Mouse (Mus musculus) urinary bladder, postnatal 25 days (tissue): ENCODE data around the gene Chst12.
"Not testable (repeated sequence)": the region's sequence is repeated elsewhere in the genome, so short reads cannot be mapped to it uniquely, and the experiment has no call there.

Experiments used
- DNase-seq: peaks from one replicate; pipeline ENCODE4 v3.0.0; 2022; ENCODE audit warnings: low spot score

The Chst12 gene

DNA sequence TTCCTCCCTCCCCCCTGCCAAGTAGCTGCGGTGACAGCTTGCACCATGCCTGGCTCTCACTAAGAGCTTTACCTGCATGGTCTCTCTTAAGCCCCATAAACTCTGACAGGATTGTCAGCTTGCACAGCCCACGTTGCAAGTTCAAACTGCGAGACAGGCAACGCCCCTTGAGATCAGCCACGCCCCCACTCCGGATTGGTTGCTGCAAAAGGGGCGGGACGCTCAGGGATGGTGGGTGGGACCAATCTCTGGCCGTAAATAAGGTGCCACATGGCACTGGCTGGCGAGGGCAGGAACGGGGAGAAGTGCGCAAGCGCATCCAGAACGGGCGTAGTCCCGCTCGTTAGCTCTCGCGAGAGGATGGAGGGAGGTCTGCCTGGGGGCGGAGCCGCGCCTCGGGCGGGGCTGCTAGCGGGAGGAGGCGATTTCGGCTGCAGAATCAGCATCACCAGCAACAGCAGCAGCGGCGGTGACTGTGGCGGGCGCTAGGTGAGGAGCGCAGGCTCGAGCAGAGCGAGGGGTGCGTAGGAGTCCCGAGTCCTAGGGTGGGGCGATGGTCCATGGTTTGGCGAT, at the start of gene Chst12:
Gene Chst12, plus strand, starts transcription at position 343 of the 573 bp plus-strand sequence.
- peak; percentile 98 for DNase-seq

DNA sequence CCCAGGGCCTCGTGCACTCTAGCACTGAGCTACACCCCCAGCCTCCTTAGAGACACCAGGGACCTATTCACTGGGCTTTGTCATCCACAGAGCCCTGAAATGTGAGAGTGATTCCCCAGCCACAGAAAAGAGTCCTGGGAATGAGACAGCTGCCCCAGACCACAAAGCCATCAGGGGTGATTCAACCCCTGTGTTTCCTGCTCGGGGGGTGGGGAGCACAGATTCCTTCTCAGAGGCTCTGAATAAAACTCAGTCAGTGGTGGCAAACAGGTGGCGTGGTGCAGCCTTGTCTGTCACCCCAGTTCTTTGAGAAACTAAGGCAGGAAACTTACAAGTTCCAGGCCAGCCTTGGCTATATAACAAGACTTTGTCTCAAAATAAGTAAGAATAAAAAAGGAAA, 43.9 kb upstream of the Chst12 start:
- DNase-seq = no peak

DNA sequence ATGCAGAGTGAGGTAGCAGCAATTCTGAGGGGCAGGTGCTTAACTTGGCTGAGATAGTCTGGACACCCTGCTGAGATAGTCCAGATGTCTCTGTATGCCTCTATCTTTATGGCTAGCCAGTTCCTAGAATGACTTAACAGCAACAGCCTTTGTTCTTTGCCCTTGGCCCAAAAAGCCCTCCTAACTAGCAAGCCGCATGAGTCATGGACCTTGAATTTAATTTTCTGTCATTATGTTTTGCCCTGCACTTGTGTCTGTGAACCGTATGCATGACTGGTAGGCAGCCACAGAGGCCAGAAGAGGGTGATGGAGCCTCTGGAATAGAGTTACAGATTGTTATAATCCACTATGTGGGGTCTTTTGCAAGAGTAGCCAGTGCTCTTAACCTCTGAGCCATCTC, 42.2 kb upstream of the Chst12 start:
- not testable (repeated sequence) for DNase-seq

DNA sequence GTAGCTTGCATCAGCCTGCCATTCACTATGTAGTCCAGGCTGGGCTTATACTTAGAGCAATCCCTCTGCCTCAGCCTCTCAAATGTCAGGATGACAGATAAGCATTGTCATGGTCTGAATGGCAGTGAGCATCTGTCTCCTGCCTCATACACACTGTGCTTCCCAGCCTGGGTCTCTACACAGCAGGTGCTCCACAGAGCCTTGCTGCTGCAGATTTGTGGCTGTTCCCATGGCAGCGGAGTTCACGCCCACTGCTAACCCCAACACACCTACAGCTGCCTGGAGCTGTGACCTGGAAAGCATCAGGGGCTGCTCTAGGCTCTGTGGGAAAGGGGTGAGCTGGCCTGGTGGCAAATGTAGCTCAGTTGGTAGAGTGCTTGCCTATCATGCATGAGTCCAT, 40.4 kb upstream of the Chst12 start:
- no peak for DNase-seq

DNA sequence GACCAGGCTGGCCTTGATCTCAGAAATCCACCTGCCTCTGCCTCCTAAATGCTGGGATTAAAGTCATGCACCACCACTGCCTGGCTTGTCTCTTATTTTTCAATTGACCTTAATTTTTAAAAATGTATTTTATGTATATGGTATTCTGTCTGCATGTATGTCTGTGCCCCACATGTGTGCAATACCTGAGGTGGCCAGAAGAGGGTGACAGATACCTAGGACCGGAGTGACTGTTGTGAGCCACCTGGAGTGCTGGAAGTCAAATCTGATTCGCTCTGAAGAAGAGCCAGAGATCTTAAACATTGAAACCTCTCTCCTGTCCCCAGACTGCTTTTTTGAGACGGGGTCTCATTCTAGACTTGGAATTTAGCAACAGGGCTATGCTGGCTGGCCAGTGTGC, 33.0 kb upstream of the Chst12 start:
- no peak for DNase-seq

DNA sequence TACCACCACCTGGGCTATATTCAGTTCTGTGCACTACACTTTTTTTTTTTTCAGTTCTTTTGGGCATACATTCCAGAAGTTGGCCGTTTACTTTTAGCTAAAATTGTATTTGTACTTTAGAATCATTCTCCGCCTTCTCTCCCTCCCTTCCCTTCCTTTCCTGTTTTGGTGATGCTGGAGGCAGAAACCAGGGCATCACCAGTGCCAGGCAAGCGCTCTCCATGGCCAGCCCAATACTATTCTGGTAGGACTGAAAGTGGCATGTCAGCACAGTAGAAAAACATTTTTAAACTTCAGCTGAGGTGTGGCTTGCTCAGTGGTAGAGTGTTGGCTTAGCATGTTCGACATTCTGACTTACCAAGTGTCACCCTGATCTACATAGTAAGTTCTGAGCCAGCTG, 23.9 kb upstream of the Chst12 start:
- no peak for DNase-seq

DNA sequence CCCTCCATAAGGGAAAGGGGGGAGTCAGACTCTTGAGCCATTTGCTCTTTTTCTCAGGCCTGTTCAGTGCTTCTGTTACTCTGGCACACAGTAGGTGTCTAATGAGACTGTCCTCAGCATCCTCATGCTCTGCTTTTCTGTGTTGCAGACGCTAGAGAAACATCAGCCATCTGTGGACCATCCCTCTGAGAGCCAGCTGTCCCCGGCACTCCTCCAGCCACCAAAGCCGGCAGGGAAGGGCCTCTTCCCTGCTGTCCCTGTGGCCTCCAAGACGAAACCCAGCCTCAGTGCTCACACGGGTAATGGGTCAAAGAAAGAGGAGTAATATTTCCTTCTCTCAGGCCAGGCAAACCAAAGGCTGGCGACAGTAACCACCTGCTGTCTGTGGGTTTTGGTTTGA, 14.2 kb upstream of the Chst12 start:
- no peak for DNase-seq

DNA sequence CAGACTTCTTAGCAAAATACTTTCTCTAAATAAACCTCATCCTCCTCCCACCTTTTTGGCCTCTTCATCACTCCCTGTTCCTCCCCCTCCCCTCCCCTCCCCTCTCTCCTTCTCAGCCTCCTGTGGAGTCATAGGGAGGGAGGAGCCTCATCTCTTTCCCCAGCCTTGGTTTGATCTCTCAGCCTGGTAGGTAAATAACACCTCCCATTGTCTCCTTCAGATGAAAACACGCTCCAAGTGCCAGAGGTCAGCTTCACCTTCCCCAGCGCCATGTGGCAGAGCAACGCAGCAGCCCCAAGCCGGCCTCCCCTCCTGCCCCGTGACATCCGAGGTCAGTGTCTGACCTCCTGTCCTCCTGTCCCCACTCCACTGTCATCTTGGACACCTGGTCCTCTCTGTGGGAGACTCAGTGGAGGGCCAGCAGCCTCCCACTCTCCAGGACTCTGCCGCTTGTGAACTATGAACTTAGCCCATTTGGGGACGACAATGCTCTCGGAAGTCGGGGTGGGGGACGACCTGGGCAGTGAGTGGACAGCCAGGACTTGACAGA, 12.6 kb upstream of the Chst12 start:
- no peak for DNase-seq

DNA sequence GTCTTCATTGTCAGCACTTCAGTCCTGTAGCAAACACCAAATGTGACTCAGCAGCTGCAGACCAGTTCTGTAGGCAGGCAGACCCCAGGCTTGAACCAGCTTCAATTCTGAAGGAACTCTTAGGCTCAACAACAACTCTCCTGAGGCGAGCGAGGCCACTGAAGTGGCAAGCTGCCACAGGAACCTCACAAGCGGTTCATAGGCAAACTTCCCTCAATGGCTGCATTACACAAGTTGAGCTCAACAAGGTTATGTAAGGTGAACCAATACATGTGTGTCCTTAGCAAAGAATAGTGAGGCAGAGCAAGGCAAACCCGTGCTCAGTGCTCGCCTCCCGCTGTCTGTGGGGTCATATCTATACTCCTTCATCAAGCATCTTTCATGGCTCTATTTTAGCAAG, 7.2 kb upstream of the Chst12 start:
- no peak for DNase-seq

DNA sequence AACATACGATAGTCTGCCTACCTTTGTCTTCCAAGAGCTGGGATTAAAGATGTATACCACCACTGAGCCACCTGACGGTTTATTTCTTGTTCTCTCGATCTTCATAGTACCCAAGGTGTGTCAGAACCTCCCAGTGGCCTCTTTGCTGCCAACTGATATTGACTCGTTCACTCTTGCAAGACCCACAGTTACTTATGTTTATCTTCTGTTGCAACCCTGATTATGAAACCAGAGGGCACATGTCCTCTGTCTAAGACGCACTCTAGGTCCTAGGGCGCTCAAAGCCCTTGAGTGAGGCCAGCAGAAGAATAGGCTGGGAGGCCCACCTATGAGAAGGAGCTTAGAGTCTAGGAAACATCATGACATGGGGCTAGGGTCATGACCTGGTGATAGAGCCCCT, 4.6 kb upstream of the Chst12 start:
- no peak for DNase-seq

DNA sequence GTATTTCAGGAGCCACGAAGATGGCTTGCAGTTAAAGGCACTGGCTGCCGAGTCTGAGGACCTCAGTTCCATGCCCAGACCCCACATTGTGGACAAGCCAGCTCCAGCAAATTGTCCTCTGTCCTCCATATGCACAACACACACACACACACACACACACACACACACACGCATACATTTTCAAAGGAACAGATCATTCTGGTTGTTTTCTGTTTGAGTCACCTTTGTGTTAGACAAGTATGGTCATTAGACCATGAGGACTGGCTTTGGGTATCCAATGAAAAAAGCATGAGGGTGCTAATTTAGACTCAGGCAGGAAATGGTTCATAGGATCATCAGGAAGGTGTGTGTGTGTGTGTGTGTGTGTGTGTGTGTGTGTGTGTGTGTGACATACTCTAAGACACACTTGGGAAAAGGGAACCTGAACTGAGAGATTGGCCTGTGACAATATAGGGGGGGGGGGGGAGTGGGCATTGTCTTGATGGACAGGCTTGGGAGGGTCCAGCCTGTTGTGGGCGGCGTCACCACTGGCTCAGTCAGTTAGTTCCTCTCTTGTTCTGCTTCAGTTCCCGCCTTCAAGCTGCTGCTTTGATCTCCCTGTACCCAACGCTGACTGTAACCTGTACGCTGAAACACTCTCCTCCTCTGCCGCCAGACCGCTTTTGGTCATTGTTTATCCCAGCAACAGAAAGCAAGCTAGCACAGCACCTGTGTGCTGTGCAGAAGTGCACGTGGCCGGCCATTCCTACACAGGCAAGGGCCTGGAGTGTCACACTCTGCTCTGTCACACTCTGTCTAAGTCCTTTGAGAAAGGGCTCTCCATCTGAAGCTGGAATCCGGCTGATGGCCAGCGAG, 3.1 kb upstream of the Chst12 start:
- no peak for DNase-seq

DNA sequence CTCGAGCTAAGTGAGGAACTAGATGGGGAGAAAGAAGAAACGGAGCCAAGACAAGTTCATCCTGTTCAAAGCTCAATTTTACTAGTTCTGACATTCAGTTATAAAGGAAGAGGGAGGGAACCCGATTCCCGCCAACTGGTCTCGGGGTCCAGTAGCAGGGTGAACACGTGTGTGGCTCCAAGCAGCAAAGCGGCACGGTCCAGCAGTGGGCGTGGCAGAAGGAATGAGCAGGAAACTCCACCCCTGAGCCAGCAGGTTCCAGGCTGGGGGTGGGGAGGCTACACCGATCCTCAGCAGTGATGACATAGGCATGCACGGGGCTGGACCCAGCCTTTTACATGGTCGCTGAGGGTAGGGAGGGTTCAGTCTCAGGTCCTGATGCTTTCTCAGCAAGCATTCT, 2.4 kb upstream of the Chst12 start:
- peak; percentile 62 for DNase-seq

DNA sequence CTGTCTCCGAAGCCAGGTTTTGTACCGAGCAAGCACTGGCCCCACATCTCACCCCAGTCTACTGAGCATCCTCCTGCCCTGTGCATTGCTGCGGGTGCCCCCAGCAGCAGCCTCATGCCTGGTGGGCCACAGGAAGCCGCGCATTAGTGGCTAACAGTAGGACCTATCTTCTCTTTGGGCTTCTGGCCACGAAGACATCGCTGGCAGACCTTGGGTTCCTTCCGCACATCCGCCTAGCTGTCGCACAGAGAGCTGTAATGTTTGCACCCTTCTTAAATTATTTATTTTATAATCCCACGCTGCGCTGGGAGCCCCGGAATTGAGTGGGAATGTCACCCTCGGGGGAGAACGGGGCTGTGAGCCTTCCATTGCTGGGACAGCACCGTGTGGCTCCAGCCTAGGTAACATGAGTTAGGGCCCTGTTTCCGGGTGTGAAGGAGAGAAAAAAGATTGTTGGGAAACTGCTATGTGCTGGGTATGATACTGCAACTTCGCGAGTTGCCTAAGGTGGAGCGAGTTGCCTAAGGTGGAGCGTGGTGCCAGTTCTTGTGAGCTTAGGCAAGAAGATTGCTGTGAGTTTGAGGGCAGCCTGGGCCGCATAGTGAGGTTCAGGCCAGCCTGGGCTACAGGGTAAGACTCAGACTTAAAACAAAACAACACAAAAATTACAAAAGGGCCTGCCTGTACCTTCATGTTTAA, 895 bp downstream of the Chst12 start:
- DNase-seq = no peak

DNA sequence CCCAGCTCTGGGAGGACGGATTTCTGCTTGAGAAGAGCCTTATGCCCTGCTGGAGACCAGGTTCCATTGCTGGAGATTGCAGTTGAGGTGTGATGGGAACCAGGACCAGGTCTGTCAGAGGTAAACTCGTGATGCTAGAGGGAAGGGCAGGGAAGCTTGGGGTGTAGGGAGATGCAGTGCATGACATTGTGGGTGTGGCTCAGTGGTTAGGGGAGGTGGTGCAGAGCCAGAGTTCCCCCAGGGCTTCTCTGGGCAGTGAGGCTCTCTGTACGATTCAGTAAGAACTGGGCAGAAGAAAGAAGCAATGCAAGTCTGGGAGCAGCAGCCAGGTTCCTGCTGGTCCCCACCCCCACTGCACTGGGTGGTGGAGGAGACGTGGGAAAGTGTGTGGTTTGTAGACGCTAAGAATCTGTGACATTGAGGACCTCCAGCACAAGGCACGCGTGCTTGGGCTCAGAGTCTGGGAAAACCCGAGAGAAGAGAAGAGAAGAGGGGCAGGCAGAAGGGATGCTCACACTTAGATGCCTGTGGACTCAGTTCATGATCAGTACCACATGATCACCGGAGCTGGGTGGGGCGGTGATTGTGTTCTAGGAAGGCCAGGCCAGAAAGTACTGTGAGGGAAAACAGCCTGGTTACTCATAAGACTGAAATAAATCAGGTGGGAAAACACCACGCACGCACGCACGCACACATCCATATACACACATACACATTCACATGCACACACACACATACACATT, 2.3 kb downstream of the Chst12 start:
- DNase-seq = no peak

DNA sequence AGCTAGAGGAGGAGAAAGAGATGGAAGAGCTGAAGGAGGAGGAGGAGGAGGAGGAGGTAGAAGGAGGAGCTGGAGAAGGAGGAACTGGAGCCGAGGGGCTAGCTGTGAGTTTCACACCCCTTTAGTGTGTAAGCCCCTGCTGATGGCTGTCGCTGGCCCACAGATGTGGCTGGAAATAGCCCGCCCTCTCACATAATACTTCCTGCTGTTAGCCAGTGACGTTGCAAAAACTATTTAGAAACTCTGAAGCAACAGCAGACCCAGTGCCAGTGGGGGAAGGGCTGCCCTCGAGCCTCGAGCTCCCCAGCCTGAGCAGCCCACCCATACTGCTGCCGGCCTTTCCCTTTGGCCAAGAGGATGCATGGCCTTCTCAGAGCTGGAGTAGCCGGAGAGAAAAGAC, 3.3 kb downstream of the Chst12 start:
- DNase-seq = no peak

DNA sequence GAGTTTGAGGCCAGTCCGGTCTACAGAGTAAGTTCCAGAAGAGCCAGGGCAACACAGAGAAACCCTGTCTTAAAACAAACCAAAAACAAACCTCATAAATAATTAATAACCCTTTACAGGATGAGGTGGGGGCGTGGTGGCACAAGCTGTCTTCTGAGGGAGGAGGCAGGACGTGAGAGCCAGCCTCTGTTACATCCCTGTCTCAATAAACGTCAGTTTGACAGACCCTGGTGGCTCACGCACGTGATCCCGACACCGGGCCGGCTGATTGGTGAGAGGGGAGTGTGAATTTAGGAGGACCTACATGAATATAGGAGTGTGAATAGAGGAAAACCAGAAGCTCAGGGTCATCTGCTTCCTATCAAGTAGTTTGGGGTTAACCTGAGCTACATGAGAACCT, 3.9 kb downstream of the Chst12 start:
- DNase-seq = no peak

DNA sequence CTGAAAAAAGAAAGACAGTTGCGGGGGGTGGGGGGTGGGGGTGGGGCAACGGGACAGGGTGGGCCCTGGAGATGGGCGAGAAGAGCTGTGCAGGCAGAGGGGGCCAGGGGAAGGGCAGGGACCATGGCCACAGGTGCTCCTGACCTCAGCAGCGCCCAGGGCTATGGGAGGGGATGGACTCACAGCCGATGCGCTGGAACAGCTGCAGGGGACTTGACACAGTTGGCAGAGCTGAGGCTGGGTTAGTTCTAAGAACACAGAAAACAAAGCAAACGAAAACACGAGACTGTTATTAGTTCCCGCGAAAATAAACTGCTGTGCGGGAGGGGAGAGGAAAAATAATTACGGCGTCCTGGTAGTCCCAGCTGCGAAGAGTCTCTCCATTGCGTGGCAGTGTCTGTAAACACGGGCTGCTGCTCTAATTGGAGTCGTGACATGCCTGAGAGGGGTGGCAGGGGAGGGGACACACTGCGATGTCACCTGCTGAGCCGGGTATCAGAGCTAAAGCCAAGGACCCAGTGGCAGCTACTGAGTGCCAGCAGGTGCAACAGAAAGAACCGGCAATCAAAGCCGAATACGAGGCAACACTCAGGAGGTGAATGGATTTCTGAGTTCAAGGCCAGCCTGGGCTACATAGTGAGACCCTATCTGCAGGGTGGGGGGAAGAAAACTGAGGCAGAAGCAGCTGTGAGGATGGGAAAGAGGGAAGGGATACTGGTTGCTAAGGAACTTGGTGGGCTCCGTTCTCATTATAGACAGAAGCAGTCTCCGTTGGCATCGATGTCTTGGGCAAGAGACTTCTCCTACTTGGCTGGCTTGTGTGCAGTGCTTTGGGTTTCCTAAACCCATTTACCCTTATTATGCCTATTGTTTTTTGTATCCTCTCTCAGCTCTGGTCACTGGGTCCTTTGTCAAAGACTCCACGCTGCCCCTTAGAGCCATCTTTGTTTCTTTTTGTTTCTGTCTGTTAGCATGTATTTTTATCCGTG, 5.0 kb downstream of the Chst12 start:
- DNase-seq = no peak

DNA sequence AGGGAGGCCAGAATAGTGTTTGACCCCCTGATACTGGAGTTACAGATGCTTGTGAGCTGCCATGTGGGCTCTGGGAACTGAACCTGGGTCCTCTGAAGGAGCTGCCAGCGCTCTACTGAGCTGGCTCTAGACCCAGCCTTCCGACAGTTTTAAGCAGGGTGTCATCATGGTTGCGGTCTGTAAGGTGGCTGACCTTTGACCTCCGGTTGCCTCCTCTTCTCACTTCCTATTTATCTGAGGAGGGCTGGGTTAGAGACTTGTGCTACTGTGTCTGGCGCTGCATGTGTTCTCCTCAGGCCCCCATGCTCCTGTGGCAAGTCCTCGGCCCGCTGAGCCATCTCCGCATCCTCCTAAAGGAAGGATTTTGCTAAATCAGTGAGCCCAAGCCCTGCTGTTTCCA, 8.6 kb downstream of the Chst12 start:
- no peak for DNase-seq

DNA sequence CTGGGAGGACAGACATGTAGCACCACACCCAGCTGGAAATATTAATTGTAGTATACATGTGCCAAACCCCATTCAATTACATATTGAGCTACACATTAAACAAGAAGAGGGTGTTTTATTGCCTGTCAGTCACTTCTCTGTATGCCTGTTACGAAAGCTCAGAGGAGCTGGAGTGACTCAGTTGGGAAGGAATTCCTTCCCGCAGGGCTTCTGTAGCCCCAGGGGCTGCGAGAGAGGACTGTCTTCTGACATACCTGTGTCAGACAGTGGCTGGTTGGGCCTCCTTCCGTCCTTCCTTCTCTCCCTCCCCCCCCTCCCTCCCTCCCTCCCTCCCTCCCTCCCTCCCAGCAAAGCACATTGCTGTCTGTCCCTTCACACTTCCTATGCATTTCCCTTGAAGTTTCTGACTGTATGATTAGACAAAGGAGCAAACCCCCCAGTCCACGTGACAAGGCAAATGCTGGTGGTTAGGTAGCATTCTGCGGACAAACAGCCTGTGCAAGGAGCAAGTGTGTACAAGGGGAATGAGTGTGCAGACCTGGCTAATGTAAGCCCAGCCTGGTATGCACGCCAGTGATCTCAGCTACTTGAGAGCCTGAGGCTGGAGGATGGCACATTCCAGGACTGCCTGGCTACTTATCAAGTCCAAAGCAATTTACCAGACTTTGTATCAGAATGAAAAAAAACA, 9.6 kb downstream of the Chst12 start:
- DNase-seq = no peak

DNA sequence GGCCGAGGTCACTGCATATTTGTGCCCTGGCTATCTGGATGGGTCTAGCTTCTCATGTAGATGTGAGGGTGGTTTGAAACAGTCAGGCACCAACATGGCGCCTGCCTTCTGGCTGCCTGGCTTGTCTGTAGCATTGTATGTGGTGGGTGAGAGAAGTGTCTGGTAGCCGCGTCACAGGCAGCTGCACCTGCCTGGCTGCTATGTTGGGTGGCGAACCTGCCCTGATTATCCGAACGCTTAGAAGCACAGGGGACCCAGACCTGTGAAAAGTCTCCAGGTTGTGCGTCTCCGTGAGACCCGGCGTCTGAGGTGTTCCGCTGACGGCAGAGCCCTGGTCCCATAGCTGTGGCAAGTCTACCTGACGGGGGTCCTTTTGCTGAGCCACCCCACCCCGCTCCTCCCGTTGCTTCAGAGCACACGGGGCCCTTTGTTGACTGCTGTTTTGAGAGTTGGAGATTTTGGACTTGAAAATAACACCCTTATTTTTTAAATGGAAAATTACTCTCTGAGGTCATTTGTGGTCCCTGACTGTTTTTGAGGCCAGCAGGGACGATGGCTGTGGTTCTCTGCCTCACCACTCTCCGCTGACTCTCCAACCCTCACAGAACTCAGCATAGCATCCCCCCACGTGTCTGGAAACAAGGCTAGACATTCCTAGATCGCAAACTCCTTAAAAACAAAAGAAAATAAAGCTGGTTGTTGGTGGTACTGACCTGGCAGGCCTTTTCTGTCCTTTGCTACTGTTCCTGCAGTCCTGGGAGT, 12.0 kb downstream of the Chst12 start:
- no peak for DNase-seq
